Mouse (Mus musculus) kidney, adult 2 months (tissue): ENCODE data around the gene Klra10. TPM values are rescaled to one million over a fixed set of nuclear protein-coding genes. Genes with fewer than 3 reads are reported as not detected.
"Not testable (repeated sequence)": the region's sequence is repeated elsewhere in the genome, so short reads cannot be mapped to it uniquely, and the experiment has no call there.

ENCODE experiments used
- DNase-seq: peaks from one replicate; pipeline ENCODE4 v3.0.0; 2021
- H3K27ac ChIP-seq: fragments of 200-500 bp; 2 replicates; pipeline ENCODE4 v1.5.1; 2012; ENCODE audit warnings: low read depth, low read length, control low read depth, inconsistent platforms; ENCODE audit not compliant: insufficient read depth
- H3K27me3 ChIP-seq: fragments of 200-500 bp; replicated peaks from 2 replicates; pipeline ENCODE4 v1.6.1; 2012; ENCODE audit warnings: mild to moderate bottlenecking, moderate library complexity, low read length, inconsistent platforms; ENCODE audit not compliant: control insufficient read depth, insufficient read depth
- H3K36me3 ChIP-seq: fragments of 200-500 bp; 2 replicates; pipeline ENCODE4 v1.6.1; 2012; ENCODE audit warnings: mild to moderate bottlenecking, moderate library complexity, low read length, inconsistent platforms; ENCODE audit not compliant: control insufficient read depth, insufficient read depth
- H3K4me1 ChIP-seq: fragments of 200-500 bp; 2 replicates; pipeline ENCODE4 v1.6.1; 2011; ENCODE audit warnings: low read length; ENCODE audit not compliant: control insufficient read depth, insufficient read depth
- H3K4me3 ChIP-seq: fragments of 200-500 bp; 2 replicates; pipeline ENCODE4 v1.5.1; 2011; ENCODE audit warnings: mild to moderate bottlenecking, low read depth, low read length, control low read depth; ENCODE audit not compliant: insufficient read depth
- CTCF ChIP-seq: fragments of 200-500 bp; conservative IDR thresholded peaks from 2 replicates; pipeline ENCODE4 v1.5.1; 2011; ENCODE audit warnings: low read depth, mild to moderate bottlenecking, control low read depth, low read length, moderate library complexity, mixed read lengths; ENCODE audit not compliant: insufficient read depth, insufficient read length
- POLR2A ChIP-seq: fragments of 200-500 bp; IDR thresholded peaks from one replicate; pipeline ENCODE4 v1.6.1; 2011; ENCODE audit warnings: low read depth, low read length, control low read depth
- WGBS: fragments of 180-500 bp; shearing (Covaris S2); methylation state at CpG from one replicate; pipeline ENCODE4 v1.1.7; 2018; 5-methylcytosine and 5-hydroxymethylcytosine counted together
- polyA plus RNA-seq: library from polyadenylated mRNA; depleted of rRNA; stranded (reverse); fragments of >200 nt; gene quantifications from 2 replicates; pipeline ENCODE4 v1.2.3, GENCODE M21; 2012; rRNA removed

Klra10 gene
- not detected in 2 replicates for polyA plus RNA-seq

GRCm38 (mm10) chr6:130281828-130282227, at the start of gene Klra10:
Klra10 (minus strand) TSS chr6:130281928.
- 65% methylated on average over 1 of the region's 1 CpGs for WGBS
- not testable (repeated sequence) for H3K4me3 ChIP-seq, DNase-seq, H3K36me3 ChIP-seq, H3K4me1 ChIP-seq, H3K27me3 ChIP-seq, H3K27ac ChIP-seq

GRCm38 (mm10) chr6:130287984-130288649, 6.4 kb upstream of the Klra10 start:
- Histone ChIP-seq H3K36me3 (no peaks in the 10 kb centered on the region), H3K27me3 (no peaks in the 10 kb centered on the region), H3K27ac (no peak overlapping the region), H3K4me1 (no peaks in the 10 kb centered on the region), H3K4me3 (no peak overlapping the region)
- TF ChIP-seq POLR2A (no peak), CTCF (no peak)
- no peak for DNase-seq

GRCm38 (mm10) chr6:130255326-130255725, 26.4 kb downstream of the Klra10 start:
- TF ChIP-seq CTCF (no peak), POLR2A (no peak)
- no peak overlapping the region for H3K27ac ChIP-seq
- no peaks in the 10 kb centered on the region for H3K27me3 ChIP-seq
- DNase-seq: no peak
- H3K36me3 ChIP-seq: no peaks in the 10 kb centered on the region
- no peaks in the 10 kb centered on the region for H3K4me1 ChIP-seq
- H3K4me3 ChIP-seq: no peak overlapping the region
- WGBS: 85% methylated on average over 2 of the region's 2 CpGs

- Histone ChIP-seq H3K4me3 (no peak overlapping the region), H3K36me3 (no peaks in the 10 kb centered on the region), H3K4me1 (no peaks in the 10 kb centered on the region), H3K27me3 (no peaks in the 10 kb centered on the region), H3K27ac (no peak overlapping the region)
- no peak for DNase-seq
- TF ChIP-seq POLR2A (no peak), CTCF (no peak)
- WGBS: 63% methylated on average over 2 of the region's 2 CpGs
These were observed 44.2 kb downstream of the Klra10 start for GRCm38 (mm10) chr6:130237536-130237935.

GRCm38 (mm10) chr6:130236635-130237034, 45.1 kb downstream of the Klra10 start:
- no peak overlapping the region for H3K27ac ChIP-seq
- H3K4me3 ChIP-seq: no peak overlapping the region
- no peaks in the 10 kb centered on the region for H3K27me3 ChIP-seq
- TF ChIP-seq CTCF: no peak
- TF ChIP-seq POLR2A: no peak
- no peaks in the 10 kb centered on the region for H3K36me3 ChIP-seq
- WGBS: 48% methylated on average over 1 of the region's 1 CpGs
- DNase-seq: no peak
- no peaks in the 10 kb centered on the region for H3K4me1 ChIP-seq

- Histone ChIP-seq H3K27ac (no peak within 1 kb of the TSS), H3K36me3 (no peaks in the 10 kb centered on the region), H3K4me1 (no peaks in the 10 kb centered on the region), H3K27me3 (no peaks in the 10 kb centered on the region), H3K4me3 (no peak within 1 kb of the TSS)
- no peak for DNase-seq
- no peak for TF ChIP-seq CTCF
- no peak for TF ChIP-seq POLR2A
These were observed 48.5 kb downstream of the Klra10 start, which contains the start of gene Klra7 for GRCm38 (mm10) chr6:130233222-130233621. Klra7 (minus strand) TSS chr6:130233322.

Other genes starting within 250 kb of the Klra10 start
- gene Klra4, start 214.7 kb downstream of the Klra10 start, polyA plus RNA-seq: 0.06 TPM in 1 of 2 replicates, not detected in the other
- not detected in 2 replicates for gene Klra8, start 152.0 kb downstream of the Klra10 start, polyA plus RNA-seq
- 0.13 TPM in 1 of 2 replicates, not detected in the other for gene Klra9, start 88.8 kb downstream of the Klra10 start, polyA plus RNA-seq
- gene Klra7, start 48.6 kb downstream of the Klra10 start, polyA plus RNA-seq: 0.14 TPM in 1 of 2 replicates, not detected in the other
- not detected in 2 replicates for gene Klra3, start 55.6 kb upstream of the Klra10 start, polyA plus RNA-seq
- gene Klra1, start 104.9 kb upstream of the Klra10 start, polyA plus RNA-seq: not detected in 2 replicates